Mouse (Mus musculus): ENCODE data around the gene Erv3.

GRCm38 (mm10) chr2:131846132-131846710, 13.3 kb downstream of the Erv3 start:
- TF ChIP-seq CTCF (IDR thresholded peaks at IDR 0.05; ENCODE audit: low read depth, low read length) (no peak), POLR2A (IDR thresholded peaks at IDR 0.05; ENCODE audit: borderline replicate concordance, low read depth, low read length) (no peak)

Data from bone marrow macrophage, adult 2 months (primary cell).